Mouse (Mus musculus) regulatory T cell (primary cell): ENCODE data around the gene Kcna5.

Source experiments
- in situ Hi-C: fragments of 300-600 bp; cut with MboI, MseI; formaldehyde crosslinking; loops from one replicate; pipeline ENCODE4 v1.15.1; 2025; ENCODE audit warnings: high pct_unique_total_duplicates

The Kcna5 gene

DNA sequence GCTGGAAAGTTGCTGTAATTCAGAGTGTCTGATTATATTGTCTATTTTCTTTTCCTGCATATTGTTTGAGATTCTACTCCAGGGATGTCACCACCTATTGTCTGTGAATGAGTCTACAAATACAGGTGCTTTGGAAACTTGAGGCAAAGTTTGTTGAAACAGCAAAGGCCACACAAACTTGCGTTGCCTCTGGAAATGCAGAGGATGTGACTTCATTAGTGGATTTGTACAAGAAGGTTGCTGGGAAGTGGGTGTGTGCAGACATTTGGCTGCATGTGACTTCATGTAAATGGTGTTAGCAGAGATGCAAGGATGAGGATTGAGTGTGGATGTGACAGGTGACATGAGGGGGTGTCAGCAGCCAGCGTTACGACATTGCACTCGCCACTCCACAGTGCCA, 1.7 kb upstream of the Kcna5 start:
- in situ Hi-C loops: no loop called here

DNA sequence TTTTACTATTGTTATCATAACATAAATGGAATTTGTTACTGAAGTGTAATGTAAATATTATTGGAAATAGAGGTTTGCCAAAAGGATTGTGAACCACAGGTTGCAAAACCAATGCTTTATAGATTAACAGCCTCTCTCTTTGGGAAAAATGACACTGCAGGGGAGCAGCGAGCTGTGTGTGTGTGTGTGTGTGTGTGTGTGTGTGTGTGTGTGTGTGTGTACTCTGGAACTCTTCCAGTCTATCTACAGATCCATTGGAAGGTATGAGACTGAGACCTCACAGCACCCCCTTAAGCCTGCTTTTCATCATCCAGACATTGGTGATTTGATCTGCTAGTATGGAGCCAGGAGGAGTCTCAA, 679 bp upstream of the Kcna5 start:
- in situ Hi-C loops: no loop called here

DNA sequence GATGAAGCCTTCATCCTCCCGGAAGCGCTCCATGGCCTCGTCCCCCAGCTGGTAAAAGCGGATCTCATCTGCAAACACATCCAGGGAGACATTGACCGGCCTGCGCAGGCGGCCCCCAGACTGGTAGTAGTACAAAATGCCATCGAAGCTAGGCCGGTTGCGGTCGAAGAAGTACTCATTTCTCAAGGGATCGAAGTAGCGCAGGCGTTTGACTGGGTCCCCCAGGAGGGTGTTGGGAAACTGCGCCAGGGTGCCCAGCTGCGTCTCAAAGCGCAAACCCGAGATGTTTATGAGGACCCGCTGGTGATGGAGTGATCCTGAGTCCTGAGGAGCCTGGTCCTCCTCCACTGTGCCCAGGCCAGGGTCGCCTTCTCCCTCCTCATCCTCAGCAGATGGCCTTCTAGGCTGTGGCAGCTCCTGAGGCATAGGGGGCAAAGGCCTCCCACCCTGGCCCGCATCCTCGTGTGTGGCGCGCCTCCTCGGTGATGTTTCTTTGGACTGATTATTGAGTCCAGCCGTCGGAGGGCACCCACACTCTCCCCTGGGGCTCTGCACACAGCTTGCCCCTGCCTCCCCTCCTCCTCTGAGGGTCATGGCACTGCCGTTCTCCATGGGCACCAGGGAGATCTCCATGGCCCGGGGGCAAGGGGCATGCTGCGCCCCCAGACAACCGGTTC, 543 bp downstream of the Kcna5 start:
- in situ Hi-C loops: no loop called here

DNA sequence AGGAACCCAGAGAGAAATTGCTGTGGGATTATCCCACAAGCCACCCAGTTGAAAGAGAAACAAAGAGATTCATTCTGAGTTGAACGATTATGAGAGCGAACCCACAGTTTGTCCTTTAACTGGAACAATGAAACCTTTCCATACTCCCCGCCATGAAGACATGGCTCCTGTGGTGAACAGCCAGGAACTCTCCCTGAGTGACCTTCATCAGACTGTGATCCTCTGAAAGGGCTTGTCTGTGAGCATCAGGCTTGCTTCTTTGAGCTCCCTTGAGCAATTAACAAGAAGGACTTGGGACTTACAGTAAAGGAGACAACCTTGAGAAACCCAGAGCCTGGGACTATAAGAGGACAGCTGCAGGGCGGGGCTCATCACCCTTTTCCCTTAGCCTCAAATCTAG, 3.9 kb downstream of the Kcna5 start:
- in situ Hi-C loops: no loop called here

DNA sequence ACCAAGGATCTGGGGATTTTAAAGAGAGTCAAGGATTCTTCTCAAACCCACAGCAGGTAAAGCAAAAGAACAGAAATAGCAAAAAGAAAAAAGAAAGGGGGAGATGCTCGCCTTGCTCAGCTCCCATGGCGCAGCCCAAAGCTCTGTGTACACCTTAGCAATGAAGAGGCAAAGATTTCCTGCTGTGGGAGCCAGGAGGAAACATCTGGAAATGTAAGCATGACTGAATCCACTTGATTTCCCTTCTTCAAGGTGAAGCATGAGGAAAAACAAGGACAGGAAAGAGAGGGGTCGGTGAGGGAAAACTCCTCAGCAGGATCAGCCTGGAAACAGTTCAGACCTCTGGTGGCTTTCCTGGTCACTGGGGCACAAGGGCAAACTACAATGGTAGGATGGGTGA, 5.2 kb downstream of the Kcna5 start:
- in situ Hi-C loops: no loop called here

DNA sequence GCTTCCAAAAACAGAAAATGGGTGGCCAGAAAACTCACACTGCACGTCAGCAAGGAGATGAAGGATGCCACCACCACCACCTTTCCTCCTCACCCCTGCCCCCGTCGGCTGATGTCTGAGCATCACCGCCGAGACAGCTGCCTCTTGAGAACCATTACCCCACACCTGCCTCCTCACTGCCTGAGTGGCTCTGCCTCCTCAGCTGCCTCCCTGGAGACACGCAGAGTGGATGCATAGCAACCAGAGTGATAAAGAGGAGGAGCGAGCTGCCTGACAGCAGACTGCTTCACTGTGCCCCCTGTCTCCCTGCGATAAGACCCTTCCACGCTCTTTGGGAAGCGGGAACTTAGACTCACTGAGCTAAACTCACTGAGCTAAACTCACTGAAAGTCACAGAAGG, 20.5 kb downstream of the Kcna5 start:
- in situ Hi-C loops: no loop called here

DNA sequence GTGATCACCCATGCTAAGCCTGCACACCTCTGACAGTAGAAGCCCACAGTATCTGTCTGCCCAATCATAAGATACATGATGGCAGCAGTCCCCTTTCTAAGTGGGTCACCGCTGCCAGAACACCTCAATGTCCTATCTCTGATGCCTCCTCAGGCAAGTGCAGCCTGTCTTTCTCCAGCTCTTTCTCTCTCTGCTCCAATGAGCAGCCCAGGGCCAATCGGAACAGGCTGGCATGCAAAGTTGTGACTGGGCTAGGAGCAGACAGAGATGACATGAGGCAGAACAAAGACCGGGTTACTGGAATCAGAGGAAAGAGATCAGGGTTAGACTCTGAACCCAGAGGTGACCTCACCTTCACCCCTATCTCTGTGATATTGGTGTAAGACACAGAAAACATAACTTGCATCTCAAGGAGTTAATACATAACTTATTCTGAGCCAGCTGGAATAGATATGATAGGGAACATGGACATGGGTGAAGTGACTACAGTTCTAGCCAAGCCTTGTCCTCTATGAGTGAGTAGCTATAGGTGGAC, 21.4 kb downstream of the Kcna5 start:
- in situ Hi-C loops: no loop called here

DNA sequence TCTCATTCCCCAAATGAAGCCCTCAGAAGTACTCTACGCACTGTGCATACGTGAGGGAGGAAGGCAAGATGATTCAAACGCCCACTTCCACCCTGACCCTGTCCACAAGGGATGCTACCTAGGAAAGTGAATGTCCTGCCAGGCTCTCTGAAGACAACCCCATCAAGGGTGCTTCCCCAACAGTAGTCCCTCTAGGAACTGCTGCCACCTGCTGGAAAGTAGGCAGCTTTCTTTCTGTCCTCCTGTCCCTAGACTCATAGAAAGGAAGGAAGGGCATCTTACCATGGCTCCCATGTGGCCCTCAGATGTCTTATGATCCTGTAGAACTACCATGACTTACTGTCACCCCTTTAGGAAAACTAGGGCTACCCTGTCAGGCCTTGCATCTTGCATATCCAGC, 22.1 kb downstream of the Kcna5 start:
- in situ Hi-C loops: no loop called here

DNA sequence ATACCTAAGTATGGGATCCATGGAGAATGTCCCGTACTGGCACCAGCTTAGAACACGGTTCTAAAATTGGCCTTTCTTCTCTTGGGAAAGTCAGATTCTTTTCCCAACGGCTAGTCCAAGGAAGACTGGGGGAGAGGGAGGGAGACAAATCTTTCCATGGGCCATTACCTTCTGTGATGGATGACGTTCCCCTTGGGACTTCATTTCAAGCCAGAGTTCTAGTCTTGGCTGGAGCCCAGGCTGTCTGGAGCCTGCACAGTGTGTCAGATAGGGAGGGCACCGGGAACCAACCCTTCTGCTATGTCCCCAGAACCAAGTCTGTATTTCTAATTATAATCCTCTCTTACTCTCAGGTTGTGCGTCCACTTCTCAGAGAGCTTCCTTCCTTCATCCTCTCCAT, 26.5 kb downstream of the Kcna5 start:
- in situ Hi-C loops: no loop called here

DNA sequence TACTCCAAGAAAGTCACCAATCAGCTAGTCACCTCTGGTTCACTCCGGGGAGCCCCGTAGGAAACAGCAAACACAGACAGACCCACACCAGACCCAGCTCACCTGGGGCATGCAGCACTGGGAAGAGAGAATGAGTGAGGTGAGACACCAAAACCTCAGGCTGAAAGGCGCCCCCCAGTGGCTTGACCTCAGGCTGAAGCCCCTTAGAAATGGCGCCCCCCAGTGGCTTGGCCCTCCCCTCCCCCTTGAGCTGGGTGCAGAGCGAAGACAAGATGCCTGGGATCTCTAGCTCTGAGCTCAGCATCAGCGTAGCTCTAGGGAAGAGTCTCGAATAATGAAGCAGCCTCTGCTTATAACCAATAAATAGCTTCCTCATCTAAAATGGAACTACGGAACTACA, 31.3 kb downstream of the Kcna5 start:
- in situ Hi-C loops: no loop called here

DNA sequence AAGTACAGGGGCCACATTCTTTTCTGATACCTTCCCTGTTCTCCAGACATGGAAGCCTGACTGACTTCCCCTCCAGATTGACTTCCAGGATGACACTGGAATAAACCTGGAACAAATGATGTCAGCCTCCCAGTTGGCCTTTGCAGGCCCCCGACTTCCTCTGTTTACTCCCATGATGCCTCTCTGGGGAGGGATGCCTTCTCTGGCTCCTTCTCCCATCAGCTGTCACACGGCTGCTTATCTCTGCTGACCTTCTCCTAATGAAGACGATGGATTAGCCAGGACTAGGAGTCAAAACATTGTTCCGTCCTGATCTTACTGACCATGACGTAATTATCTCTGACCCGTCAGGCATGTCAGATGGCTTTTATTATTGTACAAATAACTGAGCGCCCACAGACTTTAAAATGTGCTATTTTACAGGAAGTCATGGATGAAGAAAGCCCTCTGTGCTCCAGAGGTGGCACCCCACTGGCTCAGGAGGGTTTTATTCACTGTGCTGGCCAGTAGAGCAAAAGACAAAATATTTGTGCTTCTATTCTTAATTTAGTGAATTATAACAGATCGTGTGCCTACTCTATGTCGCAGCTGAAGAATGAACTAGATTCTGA, 32.4 kb downstream of the Kcna5 start:
- in situ Hi-C loops: no loop called here

DNA sequence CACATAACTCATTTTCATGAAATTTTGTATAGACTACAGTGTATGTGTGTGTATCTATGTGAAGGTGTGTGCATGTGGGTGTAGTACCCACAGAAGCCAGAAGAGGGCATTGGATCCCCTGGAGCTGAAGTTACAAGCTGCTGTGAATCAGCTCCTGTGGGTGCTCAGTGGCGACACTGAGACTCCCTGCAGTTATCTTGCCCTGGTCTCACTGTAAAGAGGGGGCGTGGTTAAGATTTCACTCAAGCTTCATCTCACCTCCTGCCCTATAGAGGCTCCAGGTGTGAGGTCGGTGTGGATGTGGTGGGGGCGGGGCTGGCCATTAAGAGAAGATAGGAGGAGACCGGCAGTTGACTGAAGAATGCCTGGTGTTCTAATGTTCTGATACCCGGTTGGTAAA, 34.2 kb downstream of the Kcna5 start:
- in situ Hi-C loops: no loop called here

DNA sequence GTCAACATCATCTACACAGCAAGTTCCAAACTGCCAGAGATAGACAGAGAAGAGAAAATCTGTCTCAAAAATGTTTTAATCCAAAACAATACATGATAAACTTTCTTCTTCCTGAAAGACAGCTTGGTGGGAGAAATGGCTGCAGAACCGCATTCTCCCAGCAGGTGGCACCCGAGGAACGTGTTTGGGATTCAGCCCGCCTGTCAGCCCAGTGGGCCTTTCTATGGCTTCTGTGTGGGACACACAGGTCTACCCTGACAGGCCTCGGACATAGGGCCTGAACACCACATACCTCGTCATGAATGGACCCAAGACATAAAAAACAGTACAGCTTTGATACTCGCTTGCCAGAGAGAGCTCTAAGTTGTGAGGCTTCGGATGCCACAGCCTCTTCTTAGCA, 35.1 kb downstream of the Kcna5 start:
- in situ Hi-C loops: no loop called here

DNA sequence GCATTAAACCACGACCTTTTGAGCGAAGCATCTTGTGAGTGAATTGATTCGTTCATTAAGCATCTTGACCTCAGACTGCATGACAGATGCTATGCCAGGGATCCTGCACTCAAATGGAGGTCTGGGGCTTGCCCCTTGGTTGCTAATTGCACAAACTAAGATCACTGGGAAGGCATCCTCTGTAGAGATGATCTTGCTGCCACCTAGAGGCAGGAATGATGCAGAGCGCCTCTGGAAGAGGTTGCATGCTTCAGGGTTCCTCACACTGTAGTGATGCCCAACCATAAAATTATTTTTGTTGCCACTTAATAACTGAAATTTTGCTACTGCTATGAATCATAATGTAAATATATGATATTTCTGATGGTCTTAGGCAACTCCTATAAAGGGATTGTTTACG, 37.3 kb downstream of the Kcna5 start:
- in situ Hi-C loops: no loop called here

DNA sequence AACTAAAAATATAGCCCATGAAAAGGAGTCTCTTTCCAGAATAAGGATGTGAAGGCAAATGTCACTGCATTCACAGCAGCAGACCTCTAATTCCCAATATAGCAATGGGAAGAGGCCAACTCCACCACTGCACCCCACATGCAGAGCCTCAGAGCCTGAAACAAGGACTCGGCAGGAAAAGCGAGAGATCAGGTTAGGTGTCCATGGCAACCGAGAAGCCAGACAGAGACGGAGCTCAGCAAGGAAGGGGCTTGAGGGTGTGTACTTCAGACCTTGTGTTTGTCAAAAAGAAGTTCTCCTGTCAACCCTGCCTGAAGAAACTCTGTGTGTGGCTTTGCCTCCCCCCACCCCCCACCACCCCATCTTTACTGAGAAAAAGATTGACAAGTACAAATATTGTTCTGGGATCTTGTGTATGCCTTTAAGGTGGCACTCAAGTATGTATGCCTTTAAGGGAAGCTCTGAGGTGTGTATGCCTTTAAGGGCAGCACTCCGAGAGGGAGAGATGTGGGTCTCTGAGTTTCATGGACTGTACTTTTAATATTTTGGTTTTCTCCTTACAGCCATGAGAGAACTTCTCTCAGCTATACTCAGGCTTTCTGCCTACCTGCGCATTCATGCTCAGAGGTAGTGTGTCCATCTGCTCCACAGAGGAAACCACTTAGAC, 37.9 kb downstream of the Kcna5 start:
- in situ Hi-C loops: no loop called here

DNA sequence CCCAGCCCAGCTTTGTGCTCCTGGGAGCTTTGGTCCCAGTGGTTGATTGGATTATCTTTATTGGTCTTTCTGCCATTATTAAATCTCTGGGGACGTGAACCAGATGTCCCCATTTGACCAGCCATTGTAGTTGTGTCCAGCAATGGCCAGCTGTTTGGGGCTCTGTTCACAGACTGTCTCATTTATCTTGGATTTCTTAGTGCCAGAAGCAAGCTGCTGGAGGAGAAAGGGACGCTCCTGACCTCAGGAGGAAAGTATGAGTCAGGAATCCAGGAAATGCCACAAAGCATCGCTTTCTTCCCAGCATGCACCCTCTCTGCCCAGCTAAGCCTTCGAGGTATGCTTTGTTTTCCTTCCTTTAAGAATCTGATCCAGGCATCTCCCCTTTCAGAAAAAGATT, 48.1 kb downstream of the Kcna5 start:
- in situ Hi-C loops: no loop called here

DNA sequence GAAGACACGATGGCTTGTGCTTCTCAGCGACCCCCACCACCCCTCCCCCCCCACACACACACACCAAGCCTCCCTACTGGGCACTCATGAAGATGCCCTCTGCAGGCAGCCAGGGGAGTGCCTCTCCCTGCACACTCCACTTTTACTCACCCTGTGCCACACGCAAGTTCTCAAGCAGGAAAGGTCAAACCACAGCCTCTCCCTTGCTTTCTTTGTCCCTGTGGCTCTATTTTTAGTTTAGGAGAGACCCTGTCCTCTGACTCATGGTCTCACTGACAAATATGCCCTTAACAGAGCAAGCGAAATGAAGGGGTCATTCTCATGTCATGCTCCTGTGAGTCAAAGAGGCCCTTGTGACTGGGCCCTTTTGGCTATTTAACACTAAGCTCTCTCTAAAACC, 50.3 kb downstream of the Kcna5 start:
- in situ Hi-C loops: no loop called here

DNA sequence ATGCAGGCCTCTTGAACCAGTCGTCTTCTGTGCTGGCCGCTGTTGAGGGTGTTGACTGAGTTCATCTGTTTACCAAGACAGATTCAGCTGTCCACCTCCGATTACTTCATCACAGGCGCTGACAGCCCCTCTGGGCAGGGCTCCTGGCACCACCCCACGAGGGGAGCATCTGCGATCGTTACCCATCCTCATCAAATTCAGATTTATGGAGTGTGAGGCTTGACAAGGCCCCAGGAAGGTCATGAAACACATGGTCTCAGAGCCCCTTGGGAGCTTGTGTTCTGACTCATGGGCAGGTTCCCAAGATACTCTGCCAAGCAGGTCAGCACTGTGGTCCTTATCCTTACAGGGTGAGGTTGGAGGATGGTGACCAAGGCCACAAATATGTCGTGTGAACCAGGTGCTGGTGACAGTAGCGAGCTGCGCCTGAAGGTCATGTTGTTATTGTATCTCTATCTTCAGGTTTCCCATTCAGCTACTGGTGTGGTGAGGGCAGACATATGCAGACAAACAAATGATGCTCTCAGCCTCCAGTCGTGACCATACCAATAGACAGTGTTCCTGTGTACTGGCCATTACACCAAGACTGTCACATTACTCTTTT, 51.8 kb downstream of the Kcna5 start:
- in situ Hi-C loops: no loop called here
